Mouse (Mus musculus) v-Abl transformed pro-B cells (cell line): Measurements from ENCODE around the gene Tpm3.

Experiments used
- in situ Hi-C, 2 experiments: fragments of 400-800 bp; cut with MboI; formaldehyde crosslinking; loops; one replicate each; pipeline ENCODE4 v1.15.1; 2025; ENCODE audit not compliant: unreplicated experiment in 2 of 2

The Tpm3 gene

GRCm38 (mm10) chr3:90127881-90128280 lies 55.4 kb downstream of the Tpm3 start:
- in situ Hi-C loops = no loop called here

GRCm38 (mm10) chr3:90132745-90133144 lies 60.3 kb downstream of the Tpm3 start:
- in situ Hi-C loops = no loop called here

- in situ Hi-C loops = no loop called here
Measured at GRCm38 (mm10) chr3:90133331-90133730, 60.9 kb downstream of the Tpm3 start.

GRCm38 (mm10) chr3:90134483-90134882 lies 62.0 kb downstream of the Tpm3 start:
- in situ Hi-C loops = no loop called here

GRCm38 (mm10) chr3:90134993-90135392 lies 62.5 kb downstream of the Tpm3 start:
- in situ Hi-C loops = no loop called here

GRCm38 (mm10) chr3:90136660-90137059 lies 64.2 kb downstream of the Tpm3 start:
- in situ Hi-C loops = no loop called here

- in situ Hi-C loops = no loop called here
Measured at GRCm38 (mm10) chr3:90137606-90138005, 65.2 kb downstream of the Tpm3 start.

- in situ Hi-C loops = no loop called here
Measured at GRCm38 (mm10) chr3:90139962-90140361, 67.5 kb downstream of the Tpm3 start.

- in situ Hi-C loops = no loop called here
Measured at GRCm38 (mm10) chr3:90145461-90145860, 73.0 kb downstream of the Tpm3 start.

GRCm38 (mm10) chr3:90146651-90147050 lies 74.2 kb downstream of the Tpm3 start:
- in situ Hi-C loops = no loop called here
